Mouse (Mus musculus) heart, embryonic 13.5 days (tissue): Measurements from ENCODE around the gene Lonrf2. TPM values are rescaled to one million over a fixed set of nuclear protein-coding genes. Genes with fewer than 3 reads are reported as not detected.

Source experiments
- ATAC-seq: fragments of 200-750 bp; cut with Nextera tagmentation; 2 replicates; pipeline ENCODE4 v1.8.0; 2017; ENCODE audit warnings: moderate TSS enrichment; ENCODE audit not compliant: insufficient number of reproducible peaks, low FRiP score, low TSS enrichment; ENCODE audit errors: extremely low read depth
- H3K27ac ChIP-seq: fragments of 300-500 bp; sonication (generic); replicated peaks from 2 replicates; pipeline ENCODE4 v1.5.1; 2015; ENCODE audit warnings: moderate library complexity, mild to moderate bottlenecking, inconsistent platforms
- H3K27me3 ChIP-seq: fragments of 300-500 bp; sonication (generic); replicated peaks from 2 replicates; pipeline ENCODE4 v1.6.1; 2015; ENCODE audit warnings: mild to moderate bottlenecking, inconsistent platforms
- H3K36me3 ChIP-seq: fragments of 300-500 bp; sonication (generic); 2 replicates; pipeline ENCODE4 v1.6.1; 2015; ENCODE audit warnings: mild to moderate bottlenecking, inconsistent platforms
- H3K4me1 ChIP-seq: fragments of 300-500 bp; sonication (generic); 2 replicates; pipeline ENCODE4 v1.6.1; 2015; ENCODE audit warnings: inconsistent platforms
- H3K4me2 ChIP-seq: fragments of 300-500 bp; sonication (generic); 2 replicates; pipeline ENCODE4 v1.6.1; 2015; ENCODE audit warnings: inconsistent platforms, mild to moderate bottlenecking, moderate library complexity
- H3K4me3 ChIP-seq: fragments of 300-500 bp; sonication (generic); 2 replicates; pipeline ENCODE4 v1.5.1; 2015; ENCODE audit warnings: moderate library complexity, mild to moderate bottlenecking, inconsistent platforms
- H3K9ac ChIP-seq: fragments of 300-500 bp; sonication (generic); 2 replicates; pipeline ENCODE4 v1.6.1; 2015; ENCODE audit warnings: inconsistent platforms, mild to moderate bottlenecking, moderate library complexity
- H3K9me3 ChIP-seq: fragments of 300-500 bp; sonication (generic); 2 replicates; pipeline ENCODE4 v1.6.1; 2016; ENCODE audit warnings: inconsistent platforms
- WGBS: fragments of 180-500 bp; shearing (Covaris S2); methylation state at CpG from one replicate; pipeline ENCODE4 v1.1.7; 2015; ENCODE audit warnings: mixed read lengths; 5-methylcytosine and 5-hydroxymethylcytosine counted together
- polyA plus RNA-seq: library from polyadenylated mRNA; unstranded; fragments of >200 nt; fragmentation: Nextera tagmentation; extraction: Ambion mirVana; gene quantifications from 2 replicates; pipeline ENCODE4 v1.2.1, GENCODE M21; 2015

Lonrf2 gene
- polyA plus RNA-seq, 1 experiment from 2014 or later = 0.52 TPM

GRCm38 (mm10) chr1:38767812-38768211, 68.7 kb downstream of the Lonrf2 start:
- no peaks in the 10 kb centered on the region for H3K36me3 ChIP-seq
- no peak overlapping the region for H3K9ac ChIP-seq
- peaks cover 24% of the 10 kb centered on the region for H3K4me1 ChIP-seq
- peak overlapping the region; percentile 62 for H3K27ac ChIP-seq
- H3K4me3 ChIP-seq = peak overlapping the region; percentile 17
- ATAC-seq = no peak
- 11% methylated on average over 11 of the region's 11 CpGs for WGBS
- H3K9me3 ChIP-seq = 0 out of 2 replicates have a peak, but pooled peaks cover under 1% of the 10 kb centered on the region
- peaks cover 7% of the 10 kb centered on the region for H3K27me3 ChIP-seq
- peak overlapping the region; percentile 58 for H3K4me2 ChIP-seq

GRCm38 (mm10) chr1:38766661-38767572, 69.6 kb downstream of the Lonrf2 start:
- ATAC-seq = peak; percentile 53
- Histone ChIP-seq H3K9ac (peak overlapping the region; percentile 62), H3K4me3 (peak overlapping the region; percentile 17), H3K27ac (peak overlapping the region; percentile 62), H3K27me3 (peaks cover 7% of the 10 kb centered on the region), H3K4me2 (peak overlapping the region; percentile 58), H3K4me1 (peaks cover 24% of the 10 kb centered on the region), H3K9me3 (no peaks in the 10 kb centered on the region), H3K36me3 (no peaks in the 10 kb centered on the region)
- 13% methylated on average over 18 of the region's 18 CpGs for WGBS

GRCm38 (mm10) chr1:38766254-38766653, 70.3 kb downstream of the Lonrf2 start:
- H3K4me2 ChIP-seq = no peak overlapping the region
- peak overlapping the region; percentile 62; the same call in 1 of the 2 replicates for H3K27ac ChIP-seq
- ATAC-seq = no peak
- H3K27me3 ChIP-seq = peaks cover 7% of the 10 kb centered on the region
- no peaks in the 10 kb centered on the region for H3K36me3 ChIP-seq
- WGBS = 48% methylated on average over 4 of the region's 4 CpGs
- H3K4me3 ChIP-seq = no peak overlapping the region
- H3K9me3 ChIP-seq = no peaks in the 10 kb centered on the region
- no peak overlapping the region for H3K9ac ChIP-seq
- peaks cover 24% of the 10 kb centered on the region for H3K4me1 ChIP-seq

GRCm38 (mm10) chr1:38763960-38764613, 72.4 kb downstream of the Lonrf2 start:
- H3K9ac ChIP-seq = no peak overlapping the region
- no peak overlapping the region for H3K27ac ChIP-seq
- 86% methylated on average over 10 of the region's 10 CpGs for WGBS
- no peak overlapping the region for H3K4me3 ChIP-seq
- H3K9me3 ChIP-seq = no peaks in the 10 kb centered on the region
- ATAC-seq = no peak
- peaks cover 32% of the 10 kb centered on the region for H3K4me1 ChIP-seq
- no peaks in the 10 kb centered on the region for H3K36me3 ChIP-seq
- peaks cover 7% of the 10 kb centered on the region for H3K27me3 ChIP-seq
- H3K4me2 ChIP-seq = no peak overlapping the region

- WGBS = 24% methylated on average over 9 of the region's 9 CpGs
Measured at GRCm38 (mm10) chr1:38760424-38760823, 76.1 kb downstream of the Lonrf2 start.

GRCm38 (mm10) chr1:38757791-38758403, 78.6 kb downstream of the Lonrf2 start:
- H3K4me2 ChIP-seq = no peak overlapping the region
- WGBS = 30% methylated on average over 5 of the region's 5 CpGs
- H3K4me1 ChIP-seq = peaks cover 22% of the 10 kb centered on the region
- H3K27me3 ChIP-seq = no peaks in the 10 kb centered on the region; the same call in 1 of the 2 replicates
- H3K27ac ChIP-seq = 0 out of 2 replicates have a peak overlapping the region, but pooled peaks have one; percentile 8
- no peak overlapping the region for H3K4me3 ChIP-seq
- no peak overlapping the region for H3K9ac ChIP-seq
- ATAC-seq = no peak
- H3K9me3 ChIP-seq = 0 out of 2 replicates have a peak, but pooled peaks cover 3% of the 10 kb centered on the region
- H3K36me3 ChIP-seq = no peaks in the 10 kb centered on the region

More at GRCm38 (mm10) chr1:38760424-38760823, 76.1 kb downstream of the Lonrf2 start:
- no peak for ATAC-seq
- peaks cover 26% of the 10 kb centered on the region for H3K4me1 ChIP-seq
- no peaks in the 10 kb centered on the region for H3K36me3 ChIP-seq
- 0 out of 2 replicates have a peak, but pooled peaks cover 3% of the 10 kb centered on the region for H3K9me3 ChIP-seq
- no peak overlapping the region for H3K4me2 ChIP-seq
- H3K9ac ChIP-seq = 0 out of 2 replicates have a peak overlapping the region, but pooled peaks have one; percentile 14
- H3K4me3 ChIP-seq = no peak overlapping the region
- no peaks in the 10 kb centered on the region; the same call in 1 of the 2 replicates for H3K27me3 ChIP-seq
- H3K27ac ChIP-seq = no peak overlapping the region

- Histone ChIP-seq H3K27me3 (0 out of 2 replicates have a peak, but pooled peaks cover 5% of the 10 kb centered on the region), H3K4me2 (no peak overlapping the region), H3K36me3 (no peaks in the 10 kb centered on the region), H3K4me3 (no peak overlapping the region), H3K9ac (no peak overlapping the region), H3K27ac (no peak overlapping the region), H3K9me3 (no peaks in the 10 kb centered on the region), H3K4me1 (no peaks in the 10 kb centered on the region)
- WGBS = 42% methylated on average over 1 of the region's 1 CpGs
- no peak for ATAC-seq
Measured at GRCm38 (mm10) chr1:38743863-38744262, 92.6 kb downstream of the Lonrf2 start.

Other genes with a start within 250 kb of the Lonrf2 start
- 1.9 and 2.1 TPM in 2 replicates for gene Aff3, start 171.8 kb downstream of the Lonrf2 start, polyA plus RNA-seq
- 2.0 and 2.7 TPM in 2 replicates for gene Chst10, start 61.5 kb upstream of the Lonrf2 start, polyA plus RNA-seq
- gene Nms, start 102.4 kb upstream of the Lonrf2 start, polyA plus RNA-seq = not detected in 2 replicates
- gene Pdcl3, start 148.9 kb upstream of the Lonrf2 start, polyA plus RNA-seq = 126 and 144 TPM in 2 replicates